Mouse (Mus musculus) kidney, adult 2 months (tissue): ENCODE results near the gene Hdgf. TPM values are rescaled to one million over a fixed set of nuclear protein-coding genes. Genes with fewer than 3 reads are reported as not detected.

Experiments used
- DNase-seq: peaks from one replicate; pipeline ENCODE4 v3.0.0; 2021
- H3K27ac ChIP-seq: fragments of 200-500 bp; 2 replicates; pipeline ENCODE4 v1.5.1; 2012; ENCODE audit warnings: low read depth, low read length, control low read depth, inconsistent platforms; ENCODE audit not compliant: insufficient read depth
- H3K27me3 ChIP-seq: fragments of 200-500 bp; replicated peaks from 2 replicates; pipeline ENCODE4 v1.6.1; 2012; ENCODE audit warnings: mild to moderate bottlenecking, moderate library complexity, low read length, inconsistent platforms; ENCODE audit not compliant: control insufficient read depth, insufficient read depth
- H3K36me3 ChIP-seq: fragments of 200-500 bp; 2 replicates; pipeline ENCODE4 v1.6.1; 2012; ENCODE audit warnings: mild to moderate bottlenecking, moderate library complexity, low read length, inconsistent platforms; ENCODE audit not compliant: control insufficient read depth, insufficient read depth
- H3K4me1 ChIP-seq: fragments of 200-500 bp; 2 replicates; pipeline ENCODE4 v1.6.1; 2011; ENCODE audit warnings: low read length; ENCODE audit not compliant: control insufficient read depth, insufficient read depth
- H3K4me3 ChIP-seq: fragments of 200-500 bp; 2 replicates; pipeline ENCODE4 v1.5.1; 2011; ENCODE audit warnings: mild to moderate bottlenecking, low read depth, low read length, control low read depth; ENCODE audit not compliant: insufficient read depth
- CTCF ChIP-seq: fragments of 200-500 bp; conservative IDR thresholded peaks from 2 replicates; pipeline ENCODE4 v1.5.1; 2011; ENCODE audit warnings: low read depth, mild to moderate bottlenecking, control low read depth, low read length, moderate library complexity, mixed read lengths; ENCODE audit not compliant: insufficient read depth, insufficient read length
- POLR2A ChIP-seq: fragments of 200-500 bp; IDR thresholded peaks from one replicate; pipeline ENCODE4 v1.6.1; 2011; ENCODE audit warnings: low read depth, low read length, control low read depth
- WGBS: fragments of 180-500 bp; shearing (Covaris S2); methylation state at CpG from one replicate; pipeline ENCODE4 v1.1.7; 2018; 5-methylcytosine and 5-hydroxymethylcytosine counted together
- polyA plus RNA-seq: library from polyadenylated mRNA; depleted of rRNA; stranded (reverse); fragments of >200 nt; gene quantifications from 2 replicates; pipeline ENCODE4 v1.2.3, GENCODE M21; 2012

The Hdgf gene
- polyA plus RNA-seq, 1 experiment = 113 TPM

- H3K36me3 ChIP-seq = peaks cover 6% of the 10 kb centered on the region
- WGBS = under 1% methylated on average over 30 of the region's 30 CpGs
- H3K27me3 ChIP-seq = no peaks in the 10 kb centered on the region
- peak within 1 kb of the TSS; percentile 77 for H3K4me3 ChIP-seq
- TF ChIP-seq POLR2A = no peak
- TF ChIP-seq CTCF = no peak
- peak; percentile 96 for DNase-seq
- peak within 1 kb of the TSS; percentile 37 for H3K27ac ChIP-seq
- no peaks in the 10 kb centered on the region for H3K4me1 ChIP-seq
Observed at GRCm38 (mm10) chr3:87919336-87920108, 13.4 kb downstream of the Hdgf start, which contains the start of gene Mrpl24. Gene Mrpl24, plus strand, starts transcription at chr3:87919506.

DNA sequence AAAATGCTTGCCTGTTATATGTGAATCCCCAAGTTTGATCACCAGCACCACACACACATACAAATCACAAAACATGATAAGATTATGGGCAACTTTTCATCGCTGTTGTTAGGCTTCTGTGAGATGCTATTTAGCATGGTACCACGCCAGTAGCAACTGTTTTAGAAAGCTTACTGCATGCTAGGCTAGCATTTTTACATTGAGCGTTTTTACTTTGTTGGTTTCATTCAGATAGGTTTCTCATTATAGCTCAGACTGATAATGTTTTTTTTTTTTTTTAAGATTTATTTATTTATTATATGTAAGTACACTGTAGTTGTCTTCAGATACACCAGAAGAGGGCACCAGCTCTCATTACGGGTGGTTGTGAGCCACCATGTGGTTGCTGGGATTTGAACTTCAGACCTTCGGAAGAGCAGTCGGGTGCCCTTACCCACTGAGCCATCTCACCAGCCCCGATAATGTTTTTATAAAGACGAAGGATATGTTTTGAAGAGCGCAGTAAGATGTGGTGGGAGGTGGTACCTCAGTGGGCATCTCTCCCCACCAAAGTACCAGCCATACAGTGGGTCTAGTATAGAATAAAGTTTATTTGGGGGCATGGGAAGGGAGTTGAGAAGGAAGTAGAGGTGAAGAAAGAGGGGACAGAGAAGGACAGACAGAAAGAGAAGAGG is 14.3 kb downstream of the Hdgf start:
- no peak for DNase-seq
- peaks cover 6% of the 10 kb centered on the region for H3K36me3 ChIP-seq
- H3K27ac ChIP-seq = no peak overlapping the region
- H3K4me1 ChIP-seq = no peaks in the 10 kb centered on the region
- H3K4me3 ChIP-seq = no peak overlapping the region
- 0 out of 2 replicates have a peak, but pooled peaks have one; percentile 1 for TF ChIP-seq CTCF
- no peak for TF ChIP-seq POLR2A
- no peaks in the 10 kb centered on the region for H3K27me3 ChIP-seq
- WGBS = 53% methylated on average over 9 of the region's 9 CpGs

- Histone ChIP-seq H3K27me3 (no peaks in the 10 kb centered on the region), H3K27ac (no peak overlapping the region), H3K36me3 (peaks cover 6% of the 10 kb centered on the region), H3K4me1 (no peaks in the 10 kb centered on the region), H3K4me3 (no peak overlapping the region)
- no peak for TF ChIP-seq CTCF
- DNase-seq = no peak
- WGBS = 89% methylated on average over 7 of the region's 7 CpGs
Observed at GRCm38 (mm10) chr3:87924996-87925395, 18.9 kb downstream of the Hdgf start.

DNA sequence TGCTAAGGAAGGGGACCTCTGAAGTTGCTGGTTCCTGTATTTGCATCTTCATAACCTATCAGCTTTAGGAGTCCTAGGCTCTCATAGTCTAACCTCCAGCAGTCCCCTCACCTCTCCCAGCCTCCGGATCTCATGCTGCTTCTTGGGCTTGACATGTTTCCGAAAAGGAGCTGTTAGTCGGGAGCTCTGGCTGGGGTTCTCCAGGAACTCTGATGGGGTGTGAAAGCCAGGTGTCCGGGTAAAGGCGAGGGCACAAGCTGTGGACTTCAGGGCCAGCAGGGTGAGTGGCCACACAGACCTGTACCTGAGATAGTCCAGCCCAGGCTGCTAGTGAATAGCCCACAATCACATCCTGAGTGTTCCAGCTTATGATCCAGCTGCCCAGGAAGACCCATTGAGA is 21.3 kb downstream of the Hdgf start:
- WGBS = 93% methylated on average over 5 of the region's 5 CpGs
- H3K27ac ChIP-seq = no peak overlapping the region
- no peak overlapping the region for H3K4me3 ChIP-seq
- TF ChIP-seq POLR2A = no peak
- TF ChIP-seq CTCF = no peak
- peaks cover 4% of the 10 kb centered on the region for H3K4me1 ChIP-seq
- peaks cover 6% of the 10 kb centered on the region for H3K36me3 ChIP-seq
- no peak for DNase-seq
- no peaks in the 10 kb centered on the region for H3K27me3 ChIP-seq

DNA sequence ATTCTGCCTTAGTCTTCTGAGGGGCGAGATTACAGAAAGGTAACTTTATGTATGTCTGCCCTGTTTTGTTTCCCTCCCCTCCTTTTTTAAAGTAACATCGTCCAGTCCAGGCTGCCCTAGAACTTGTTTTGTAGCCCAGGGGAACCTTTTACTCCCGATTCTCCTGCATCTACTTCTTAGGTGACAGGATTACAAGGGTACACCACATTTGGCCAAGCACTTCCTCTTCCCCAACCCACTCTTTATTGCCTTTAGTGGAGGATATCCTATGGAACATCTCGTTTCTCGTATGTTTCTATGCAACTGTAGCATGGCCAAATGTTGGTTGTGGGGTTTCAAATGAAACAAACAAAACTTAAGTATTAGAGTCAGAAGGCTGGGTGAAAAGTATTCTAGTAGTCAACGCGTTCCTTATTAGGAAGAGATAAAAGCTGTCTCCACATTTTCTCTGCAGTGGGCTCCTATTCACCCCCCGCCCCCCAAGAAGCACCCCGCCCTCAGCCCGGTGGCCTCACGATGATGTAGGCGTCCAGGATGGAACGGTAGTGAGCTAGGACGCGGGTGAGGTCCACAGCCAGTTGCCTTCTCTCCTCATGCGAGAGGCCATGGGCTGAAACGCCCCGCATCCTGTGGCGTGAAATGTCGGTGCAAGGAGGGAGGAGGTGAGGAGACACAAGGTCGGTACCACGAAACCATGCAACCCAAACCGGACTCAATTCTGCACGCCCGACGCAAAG is 23.4 kb downstream of the Hdgf start:
- peaks cover 4% of the 10 kb centered on the region for H3K4me1 ChIP-seq
- no peak for TF ChIP-seq CTCF
- no peak for TF ChIP-seq POLR2A
- H3K4me3 ChIP-seq = peak overlapping the region; percentile 74
- H3K27ac ChIP-seq = peak overlapping the region; percentile 53
- H3K36me3 ChIP-seq = no peaks in the 10 kb centered on the region; the same call in 1 of the 2 replicates
- no peaks in the 10 kb centered on the region for H3K27me3 ChIP-seq
- 2% methylated on average over 26 of the region's 26 CpGs for WGBS
- DNase-seq = no peak

GRCm38 (mm10) chr3:87930078-87930795 is 24.1 kb downstream of the Hdgf start, which contains the start of the genes Isg20l2 and Rrnad1:
Gene Isg20l2, plus strand, starts transcription at chr3:87930314.
Gene Rrnad1, minus strand, starts transcription at chr3:87930717.
- peak within 1 kb of the TSS; percentile 91 for H3K27ac ChIP-seq
- TF ChIP-seq POLR2A (peak; percentile 76), CTCF (peak; percentile 83)
- peaks cover 8% of the 10 kb centered on the region for H3K4me1 ChIP-seq
- H3K4me3 ChIP-seq = peak within 1 kb of the TSS; percentile 74
- DNase-seq = peak; percentile 98
- H3K27me3 ChIP-seq = no peaks in the 10 kb centered on the region
- peaks cover 2% of the 10 kb centered on the region for H3K36me3 ChIP-seq
- under 1% methylated on average over 76 of the region's 78 CpGs for WGBS
